Mouse (Mus musculus) megakaryocyte, adult 5-6 weeks (primary cell): ENCODE data around the gene Cby3. TPM values are rescaled to one million over a fixed set of nuclear protein-coding genes. Genes with fewer than 3 reads are reported as not detected.
A peak's percentile ranks its signal among the peaks of the same experiment; 100 is the strongest.
"Not testable (repeated sequence)": the region's sequence is repeated elsewhere in the genome, so short reads cannot be mapped to it uniquely, and the experiment has no call there.

Experiments
- ATAC-seq: 2 replicates; pipeline ENCODE4 v1.8.0; 2016; ENCODE audit warnings: mild to moderate bottlenecking, inconsistent platforms; ENCODE audit not compliant: poor library complexity, severe bottlenecking
- total RNA-seq, 2 experiments: library from RNA; stranded (forward) in 1 of 2; stranded (reverse) in 1 of 2; fragments of 153-499, 151-499 nt in 1 of 2; fragments of 221-1000, 200-1000 nt in 1 of 2; gene quantifications; 2 replicates each; pipeline versions ENCODE4 v1.2.3 to v1.2.4; 2015 to 2017

The Cby3 gene
- total RNA-seq (2015), result not detected in 2 replicates
- total RNA-seq (2017), result not detected in 2 replicates

GRCm38 (mm10) chr11:50354162-50354561 is at the start of gene Cby3:
Gene Cby3 (plus strand): TSS chr11:50354462.
- no peak for ATAC-seq

- ATAC-seq, result no peak
These were observed 41.5 kb upstream of the Cby3 start for GRCm38 (mm10) chr11:50312803-50313202.

DNA sequence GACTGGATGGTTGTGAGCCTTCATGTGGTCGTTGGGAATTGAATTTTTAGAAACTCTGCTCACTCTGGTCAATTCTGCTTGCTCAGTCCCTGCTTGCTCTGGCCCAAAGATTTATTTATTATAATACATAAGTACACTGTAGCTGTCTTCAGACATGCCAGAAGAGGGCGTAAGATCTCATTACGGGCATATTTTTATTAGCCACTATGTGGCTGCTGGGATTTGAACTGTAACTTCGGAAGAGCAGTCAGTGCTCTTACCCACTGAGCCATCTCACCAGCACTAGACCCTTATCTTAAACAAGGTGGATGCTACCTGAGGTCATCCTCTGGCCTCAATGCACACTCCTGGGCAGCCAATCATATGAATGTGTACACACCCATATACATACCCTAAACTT is 34.9 kb upstream of the Cby3 start:
- ATAC-seq, result not testable (repeated sequence)

DNA sequence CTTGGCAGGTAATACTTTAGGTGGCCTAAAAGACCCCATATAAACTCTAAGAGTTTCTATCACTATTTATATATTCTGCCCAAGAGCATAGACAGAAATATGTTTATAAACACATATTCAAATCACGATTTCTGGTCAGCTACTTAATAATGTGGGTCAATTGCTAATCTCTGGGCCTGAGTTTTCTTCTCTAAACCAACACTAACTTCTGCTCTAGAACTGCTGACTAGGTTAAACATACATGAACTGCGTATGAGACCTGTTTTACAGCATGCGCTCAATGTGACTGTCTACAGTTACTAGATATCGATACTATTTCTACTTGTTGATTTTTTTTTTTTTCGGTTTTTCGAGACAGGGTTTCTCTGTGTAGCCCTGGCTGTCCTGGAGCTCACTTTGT is 33.0 kb upstream of the Cby3 start:
- no peak for ATAC-seq

GRCm38 (mm10) chr11:50322345-50322744 is 31.9 kb upstream of the Cby3 start:
- no peak for ATAC-seq

- no peak for ATAC-seq
These were observed 30.4 kb upstream of the Cby3 start for GRCm38 (mm10) chr11:50323843-50324242.

DNA sequence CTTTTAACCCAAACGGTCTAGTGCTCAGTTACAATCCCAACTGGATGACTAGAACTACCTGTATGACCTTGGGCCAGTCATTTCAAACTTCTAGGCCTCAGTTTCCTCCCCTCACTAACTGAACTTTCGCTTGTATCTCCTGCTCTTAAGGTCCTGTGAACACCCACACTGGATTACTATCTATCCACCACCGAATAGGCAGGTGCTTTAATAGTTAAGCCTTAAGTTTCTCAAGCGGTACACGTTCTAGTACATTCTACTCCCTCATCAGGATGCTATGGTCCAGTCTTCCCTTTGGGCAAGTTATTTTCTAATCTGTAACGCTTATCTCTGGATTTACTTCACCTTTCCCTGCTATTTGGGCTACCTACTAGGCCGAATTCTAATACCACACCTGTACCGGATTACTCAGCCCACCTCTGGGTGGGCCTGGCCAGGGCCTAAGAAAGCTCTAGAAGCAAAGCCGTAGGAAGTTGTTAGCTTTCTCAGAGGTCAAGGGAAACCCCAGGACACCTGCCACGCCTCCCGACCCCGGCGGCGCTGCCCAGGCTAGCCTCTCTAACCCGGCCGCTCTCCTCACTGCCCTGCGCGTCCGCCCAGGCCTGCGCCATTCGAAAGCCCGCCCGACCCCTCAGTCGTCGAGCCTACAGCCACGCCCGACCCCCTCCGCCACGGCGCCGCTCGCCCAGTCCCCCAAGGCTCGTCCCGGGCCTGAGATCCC is 29.4 kb upstream of the Cby3 start:
- peak; percentile 9; the same call in 1 of the 2 replicates for ATAC-seq

- peak; percentile 97 for ATAC-seq
These were observed 28.6 kb upstream of the Cby3 start, which contains the start of gene Canx for GRCm38 (mm10) chr11:50325496-50326301. Gene Canx (minus strand): TSS chr11:50325673.

DNA sequence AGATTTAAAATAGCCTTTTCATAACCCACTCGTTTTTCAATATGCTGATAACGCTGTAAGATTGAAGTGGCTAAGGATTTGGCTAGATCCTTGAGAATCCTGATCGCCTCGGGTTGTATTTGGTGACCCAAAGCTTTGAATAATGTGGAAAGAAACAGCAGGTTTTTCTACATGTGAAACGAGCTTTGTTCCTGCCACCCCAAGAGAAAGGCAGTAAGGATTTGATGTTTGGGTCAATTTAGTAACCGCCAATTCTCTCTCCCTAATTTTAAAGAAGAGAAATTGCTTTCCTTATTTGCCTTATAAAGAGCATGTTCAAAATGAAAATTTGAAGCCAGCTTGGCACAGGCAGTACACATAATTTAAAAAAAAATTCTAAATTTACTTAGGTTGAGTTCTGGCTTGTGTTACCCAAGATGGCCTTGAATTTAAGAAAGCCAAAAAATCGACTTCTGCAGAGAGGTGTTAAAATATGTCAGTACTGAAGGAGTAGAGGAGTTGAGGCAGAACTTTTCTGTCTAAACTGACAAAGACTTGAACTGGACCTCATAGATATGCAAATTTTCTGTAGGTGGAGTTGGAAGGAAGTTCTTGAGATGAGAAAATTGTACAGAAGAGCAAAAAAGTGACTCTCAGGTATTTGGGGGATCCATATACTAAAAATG is 27.8 kb upstream of the Cby3 start:
- no peak for ATAC-seq

GRCm38 (mm10) chr11:50328075-50328625 is 26.1 kb upstream of the Cby3 start:
- no peak for ATAC-seq

DNA sequence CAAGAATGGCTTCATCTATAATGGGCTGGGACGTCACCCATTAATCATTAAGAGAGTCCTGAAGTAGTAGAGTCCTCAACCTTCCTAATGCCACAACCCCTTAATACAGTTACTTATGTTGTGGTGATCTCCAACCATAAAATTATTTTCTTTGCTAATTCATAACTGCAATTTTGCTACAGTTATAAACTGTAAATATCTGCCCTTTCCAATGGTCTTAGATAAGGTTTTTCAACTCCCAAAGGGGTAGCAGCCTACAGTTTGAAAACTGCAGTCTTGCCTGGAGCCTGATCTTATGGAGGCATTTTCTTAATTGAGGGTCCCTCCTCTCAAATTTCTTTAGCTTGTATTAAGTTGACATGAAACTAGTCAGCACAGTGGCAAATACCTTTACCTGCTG is 24.9 kb upstream of the Cby3 start:
- no peak for ATAC-seq

- ATAC-seq, result no peak
These were observed 21.1 kb upstream of the Cby3 start for GRCm38 (mm10) chr11:50333181-50333580.

DNA sequence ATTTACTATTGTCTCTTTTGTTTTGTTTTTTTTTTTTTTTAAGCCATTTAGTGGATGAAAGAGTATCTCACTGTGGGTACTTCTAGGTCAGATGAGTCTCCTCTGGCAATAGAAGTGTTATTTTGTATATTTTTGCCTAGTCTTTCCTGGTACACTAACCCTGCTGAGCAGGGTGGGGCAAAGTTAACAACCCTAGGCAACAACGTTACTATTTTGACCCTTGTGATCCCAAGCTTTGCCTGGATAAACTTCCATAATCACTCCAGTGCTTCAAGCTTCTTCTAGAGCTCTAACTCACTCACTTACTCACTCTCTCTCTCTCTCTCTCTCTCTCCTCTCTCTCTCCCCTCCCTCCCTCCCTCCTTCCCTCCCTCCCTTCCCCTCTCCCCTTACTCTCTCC is 18.1 kb upstream of the Cby3 start:
- ATAC-seq, result no peak

DNA sequence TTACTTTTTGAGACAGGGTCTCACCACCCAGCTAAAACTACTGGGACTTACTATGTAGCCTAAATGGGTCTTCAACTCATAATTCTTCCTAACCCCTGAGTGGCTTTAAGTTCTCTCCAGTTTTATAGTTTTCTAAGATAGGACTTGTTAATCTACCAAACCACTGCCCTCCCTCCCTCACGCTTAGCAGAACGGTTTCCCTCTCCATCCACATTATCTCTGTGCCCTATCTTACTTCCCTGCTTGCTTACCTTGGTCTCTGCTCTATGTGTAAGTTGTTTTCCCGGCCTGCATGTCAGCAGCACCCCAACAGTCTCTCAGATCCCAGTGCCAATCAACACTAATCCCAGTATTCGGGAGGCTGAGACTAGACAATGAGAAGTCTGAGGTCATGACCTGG is 17.4 kb upstream of the Cby3 start:
- no peak for ATAC-seq

DNA sequence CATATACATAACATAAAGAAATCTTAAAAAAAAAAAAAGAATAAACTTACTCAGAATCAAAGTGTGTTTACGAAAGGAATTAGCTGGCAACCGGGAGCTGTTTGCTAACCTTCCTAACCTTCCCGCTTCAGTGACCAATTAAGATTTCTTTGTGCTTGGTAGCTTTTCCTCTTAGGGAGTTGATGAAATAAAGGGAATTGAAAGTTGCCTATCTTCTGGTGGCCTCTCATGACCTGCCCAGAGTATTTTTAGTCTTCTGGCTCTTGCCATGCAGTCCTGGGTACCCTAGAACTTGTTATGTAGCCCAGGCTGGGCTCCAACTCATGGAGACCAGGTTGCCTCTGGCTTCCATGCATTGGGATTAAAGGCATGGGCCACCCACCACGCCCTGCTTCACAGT is 8.8 kb upstream of the Cby3 start:
- ATAC-seq, result peak; percentile 58

- ATAC-seq, result peak; percentile 70
These were observed 7.8 kb upstream of the Cby3 start for GRCm38 (mm10) chr11:50346256-50347032.

- ATAC-seq, result no peak
These were observed 2.1 kb upstream of the Cby3 start for GRCm38 (mm10) chr11:50352177-50352576.

GRCm38 (mm10) chr11:50354851-50355250 is 589 bp downstream of the Cby3 start:
- no peak for ATAC-seq

DNA sequence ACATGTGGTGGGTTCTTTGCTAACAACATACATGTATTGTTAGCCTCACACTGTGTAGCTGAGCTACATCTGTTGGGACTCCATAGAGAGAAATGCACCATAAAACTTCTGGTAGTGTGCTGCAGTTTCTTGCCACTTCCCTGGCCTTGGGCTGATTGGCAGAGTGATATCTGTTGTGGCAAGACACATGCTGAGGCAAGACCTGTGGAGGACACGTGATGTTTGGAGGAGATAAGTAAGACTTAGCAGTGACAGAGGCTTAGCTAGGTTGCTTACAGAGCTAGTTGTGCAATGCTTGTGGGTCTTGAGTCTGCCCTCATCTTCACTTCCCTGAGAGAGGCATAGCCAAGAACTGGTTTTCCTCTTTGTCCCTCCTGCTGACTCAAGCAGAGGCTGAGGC is 1.1 kb downstream of the Cby3 start:
- peak; percentile 80 for ATAC-seq
